Mouse (Mus musculus) lung, postnatal 0 days (tissue): Measurements from ENCODE around the gene Nmnat3.

ENCODE experiments used
- CTCF ChIP-seq: IDR thresholded peaks from 2 replicates; pipeline ENCODE4 v1.5.1; 2016; ENCODE audit warnings: antibody characterized with exemption, mild to moderate bottlenecking
- EP300 ChIP-seq: IDR thresholded peaks from 2 replicates; pipeline ENCODE4 v1.6.1; 2016; ENCODE audit warnings: antibody characterized with exemption, mild to moderate bottlenecking, control low read depth

DNA sequence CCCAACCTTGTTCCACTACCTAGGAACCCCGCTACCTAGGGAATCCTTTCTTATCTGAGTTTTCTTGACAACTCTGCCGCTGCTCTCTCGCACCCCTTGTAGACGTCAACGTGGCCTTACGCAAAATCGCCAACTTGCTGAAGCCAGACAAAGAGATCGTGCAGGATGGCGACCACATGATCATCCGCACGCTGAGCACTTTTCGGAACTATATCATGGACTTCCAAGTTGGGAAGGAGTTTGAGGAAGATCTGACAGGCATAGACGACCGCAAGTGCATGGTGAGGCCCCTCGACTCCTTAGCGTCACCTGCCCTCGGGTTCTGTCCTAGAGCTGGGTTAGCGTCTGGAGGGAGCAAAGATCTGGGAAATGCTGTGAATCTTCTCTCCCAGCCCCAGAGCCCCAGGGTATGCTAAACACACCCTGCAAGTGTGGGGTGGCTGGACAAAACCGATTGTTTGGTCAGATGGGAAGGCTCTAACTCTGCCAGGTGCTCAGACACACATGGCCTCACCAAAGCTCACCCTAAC lies 138.2 kb downstream of the Nmnat3 start:
- TF ChIP-seq CTCF = no peak
- TF ChIP-seq EP300 = no peak
